Mouse (Mus musculus) intestine, postnatal 0 days (tissue): Measurements from ENCODE around the gene Mpp3. TPM values are rescaled to one million over a fixed set of nuclear protein-coding genes. Genes with fewer than 3 reads are reported as not detected.

ENCODE experiments used
- ATAC-seq: fragments of 200-750 bp; cut with Nextera tagmentation; 2 replicates; pipeline ENCODE4 v1.8.0; 2017; ENCODE audit warnings: mild to moderate bottlenecking, moderate TSS enrichment, moderate library complexity
- H3K27ac ChIP-seq: fragments of 300-500 bp; sonication (generic); 2 replicates; pipeline ENCODE4 v1.5.1; 2014; ENCODE audit warnings: mild to moderate bottlenecking, low read depth, low read length, moderate library complexity
- H3K27me3 ChIP-seq: fragments of 300-500 bp; sonication (generic); replicated peaks from 2 replicates; pipeline ENCODE4 v1.6.1; 2014; ENCODE audit warnings: low read length, mixed read lengths; ENCODE audit not compliant: control insufficient read depth, insufficient read depth
- H3K36me3 ChIP-seq: fragments of 300-500 bp; sonication (generic); 2 replicates; pipeline ENCODE4 v1.6.1; 2014; ENCODE audit warnings: mild to moderate bottlenecking, moderate library complexity; ENCODE audit not compliant: control insufficient read depth, insufficient read depth
- H3K4me1 ChIP-seq: fragments of 300-500 bp; sonication (generic); replicated peaks from 2 replicates; pipeline ENCODE4 v1.6.1; 2014; ENCODE audit warnings: antibody characterized with exemption, low read length, mixed read lengths; ENCODE audit not compliant: control insufficient read depth, insufficient read depth
- H3K4me2 ChIP-seq: fragments of 300-500 bp; sonication (generic); replicated peaks from 2 replicates; pipeline ENCODE4 v1.6.1; 2014; ENCODE audit warnings: low read depth, mild to moderate bottlenecking, moderate library complexity
- H3K4me3 ChIP-seq: fragments of 300-500 bp; sonication (generic); 2 replicates; pipeline ENCODE4 v1.5.1; 2014; ENCODE audit warnings: low read depth, low read length
- H3K9ac ChIP-seq: fragments of 300-500 bp; sonication (generic); 2 replicates; pipeline ENCODE4 v1.6.1; 2014; ENCODE audit warnings: mild to moderate bottlenecking, low read depth, low read length
- H3K9me3 ChIP-seq: fragments of 300-500 bp; sonication (generic); 2 replicates; pipeline ENCODE4 v1.6.1; 2016; ENCODE audit warnings: mixed run types; ENCODE audit not compliant: control insufficient read depth
- CTCF ChIP-seq: sonication (generic); IDR thresholded peaks from 2 replicates; pipeline ENCODE4 v1.5.1; 2016; ENCODE audit warnings: low read depth, mild to moderate bottlenecking, control low read depth, antibody characterized with exemption, moderate library complexity
- WGBS: fragments of 180-500 bp; shearing (Covaris S2); extraction: QIAGEN DNeasy Blood & Tissue Kit; methylation state at CpG from one replicate; pipeline ENCODE4 v1.1.7; 2014; 5-methylcytosine and 5-hydroxymethylcytosine counted together
- polyA plus RNA-seq: library from polyadenylated mRNA; unstranded; fragments of >200 nt; fragmentation: Nextera tagmentation; extraction: Ambion mirVana; gene quantifications from 2 replicates; pipeline ENCODE4 v1.2.1, GENCODE M21; 2015

The Mpp3 gene
- polyA plus RNA-seq, 1 experiment from 2014 or later, result 8.6 TPM

DNA sequence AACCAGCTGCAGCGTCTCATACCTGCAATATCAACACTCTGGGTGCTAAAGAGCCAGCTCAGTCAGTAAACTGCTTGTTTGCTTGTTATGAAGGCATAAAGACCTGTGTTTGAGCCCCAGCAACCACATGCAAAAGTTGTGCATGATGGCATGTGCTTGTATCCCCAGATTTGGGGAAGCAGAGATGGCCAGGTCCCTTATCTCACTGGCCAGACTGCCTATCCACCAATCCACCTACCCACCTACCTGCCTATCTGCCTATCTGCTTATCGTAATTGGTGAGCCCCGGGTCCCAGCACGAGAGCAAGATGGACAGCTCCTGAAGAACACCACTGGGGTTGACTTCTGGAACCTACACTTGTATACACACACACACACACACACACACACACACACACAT is 1.0 kb upstream of the Mpp3 start:
- no peaks in the 10 kb centered on the region; the same call in 1 of the 2 replicates for H3K4me1 ChIP-seq
- H3K4me3 ChIP-seq, result no peak overlapping the region
- TF ChIP-seq CTCF, result no peak
- no peaks in the 10 kb centered on the region for H3K9me3 ChIP-seq
- no peak for ATAC-seq
- H3K27me3 ChIP-seq, result 0 out of 2 replicates have a peak, but pooled peaks cover 9% of the 10 kb centered on the region
- 76% methylated on average over 4 of the region's 4 CpGs for WGBS
- H3K9ac ChIP-seq, result no peak overlapping the region
- H3K27ac ChIP-seq, result no peak overlapping the region
- H3K36me3 ChIP-seq, result no peaks in the 10 kb centered on the region
- H3K4me2 ChIP-seq, result no peak overlapping the region

DNA sequence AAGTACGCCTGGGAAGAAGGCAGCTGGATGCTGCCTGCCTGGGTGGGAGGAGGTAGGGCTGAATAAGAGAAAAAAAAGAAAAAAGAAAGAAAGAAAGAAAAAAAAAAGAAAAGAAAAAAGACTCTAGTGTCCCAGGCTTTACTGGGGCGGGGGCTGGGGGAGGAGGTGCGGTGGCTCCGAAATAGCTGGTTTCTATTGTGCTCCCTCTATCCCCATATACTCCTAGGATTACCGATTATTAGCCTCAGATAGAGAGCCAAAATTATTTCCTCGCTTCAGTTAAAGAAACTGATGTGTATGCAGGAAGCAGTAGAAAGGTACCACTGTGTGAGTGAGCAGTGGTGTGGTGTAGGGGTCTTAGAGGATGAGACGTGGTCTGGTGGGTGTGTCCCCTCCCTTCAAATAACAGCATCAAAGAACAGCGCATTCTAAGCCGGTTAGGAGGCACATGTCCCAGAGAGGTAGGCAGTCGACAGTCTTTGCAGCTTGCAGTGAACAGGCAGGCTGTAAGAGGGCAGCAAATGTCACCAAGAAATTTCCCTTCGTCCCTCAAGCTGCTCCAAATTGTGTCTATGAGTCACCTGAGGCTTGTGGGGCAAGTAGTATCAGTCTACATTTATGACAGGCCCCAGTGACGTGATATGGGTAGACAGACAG is 772 bp downstream of the Mpp3 start:
- Histone ChIP-seq H3K9me3 (no peaks in the 10 kb centered on the region), H3K36me3 (no peaks in the 10 kb centered on the region), H3K4me3 (peak overlapping the region; percentile 60), H3K4me2 (peak overlapping the region; percentile 94), H3K4me1 (no peaks in the 10 kb centered on the region; the same call in 1 of the 2 replicates), H3K9ac (peak overlapping the region; percentile 58), H3K27ac (0 out of 2 replicates have a peak overlapping the region, but pooled peaks have one; percentile 41), H3K27me3 (0 out of 2 replicates have a peak, but pooled peaks cover 9% of the 10 kb centered on the region)
- WGBS, result 9% methylated on average over 12 of the region's 12 CpGs
- peak; percentile 23; the same call in 1 of the 2 replicates for ATAC-seq
- TF ChIP-seq CTCF, result peak; percentile 47

DNA sequence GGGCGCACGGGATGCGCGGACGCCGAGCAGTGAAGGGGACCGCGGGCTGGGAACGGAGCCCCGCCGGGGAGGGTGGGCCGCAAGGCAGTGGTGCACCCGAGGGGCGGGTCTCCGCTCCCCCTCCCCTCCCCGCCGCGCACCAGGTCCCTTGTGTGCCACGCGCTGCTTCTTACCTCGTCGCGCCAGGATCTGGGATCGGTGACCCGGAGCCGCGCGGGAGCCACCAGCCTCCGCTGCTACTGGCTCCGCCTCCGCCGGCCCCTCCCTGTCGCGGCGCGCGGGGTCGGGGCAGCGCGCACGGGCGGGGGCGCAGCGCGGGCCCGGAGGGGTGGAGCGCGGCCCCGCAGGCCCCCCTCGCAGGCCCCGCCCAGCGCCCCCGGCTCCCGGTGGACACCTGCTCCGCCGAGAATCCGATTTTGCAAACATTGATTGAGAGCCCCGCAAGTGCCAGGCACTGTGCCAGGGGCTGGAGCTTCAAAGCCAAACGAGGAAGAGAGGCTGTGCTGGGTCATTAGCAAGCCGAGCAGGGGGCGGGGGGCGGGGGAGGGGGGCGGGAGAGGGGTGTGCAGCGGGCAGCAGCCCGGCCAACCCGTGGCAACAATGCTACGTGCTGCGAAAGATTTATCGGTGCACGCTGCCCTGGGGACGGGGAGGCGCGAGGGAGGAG is 1.4 kb downstream of the Mpp3 start:
- no peak for TF ChIP-seq CTCF
- no peaks in the 10 kb centered on the region; the same call in 1 of the 2 replicates for H3K4me1 ChIP-seq
- peak overlapping the region; percentile 60 for H3K4me3 ChIP-seq
- peak overlapping the region; percentile 58 for H3K9ac ChIP-seq
- ATAC-seq, result peak; percentile 72
- H3K9me3 ChIP-seq, result no peaks in the 10 kb centered on the region
- WGBS, result under 1% methylated on average over 50 of the region's 73 CpGs
- H3K27me3 ChIP-seq, result 0 out of 2 replicates have a peak, but pooled peaks cover 9% of the 10 kb centered on the region
- peak overlapping the region; percentile 41; the same call in 1 of the 2 replicates for H3K27ac ChIP-seq
- peak overlapping the region; percentile 94 for H3K4me2 ChIP-seq
- H3K36me3 ChIP-seq, result no peaks in the 10 kb centered on the region

DNA sequence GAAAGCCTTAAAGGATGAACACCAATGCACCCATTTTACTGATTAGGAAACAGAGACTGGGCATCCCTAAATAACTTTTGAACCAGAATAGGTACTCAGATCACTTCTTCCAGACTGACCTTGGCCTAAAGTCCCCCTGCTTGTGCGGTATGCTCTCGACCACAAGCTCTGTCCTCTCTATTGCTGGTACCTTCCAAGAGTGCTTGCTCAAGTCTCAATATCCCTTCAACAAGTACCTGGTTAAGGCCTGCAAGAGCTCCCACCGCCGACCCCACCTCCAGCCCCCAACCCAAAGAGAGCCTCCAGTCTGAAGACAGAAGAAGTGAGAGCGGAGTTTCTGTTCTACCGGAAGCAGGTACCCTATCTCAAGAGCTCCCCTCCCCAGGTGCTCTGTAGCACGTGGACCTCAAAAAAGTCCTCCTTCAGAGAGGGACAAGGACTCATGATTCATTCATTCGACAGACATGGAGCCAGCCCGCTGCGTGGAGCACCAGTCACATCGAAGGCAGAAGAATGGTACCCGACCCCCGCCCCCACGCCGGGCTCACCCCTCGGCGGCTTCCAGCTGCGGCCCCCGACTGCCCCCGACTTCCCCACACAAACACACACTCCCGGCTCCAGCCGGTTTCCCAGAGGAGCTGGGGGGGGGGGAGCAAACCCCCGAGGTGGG is 2.1 kb downstream of the Mpp3 start:
- Histone ChIP-seq H3K36me3 (no peaks in the 10 kb centered on the region), H3K9me3 (no peaks in the 10 kb centered on the region), H3K27ac (peak overlapping the region; percentile 41; the same call in 1 of the 2 replicates), H3K27me3 (0 out of 2 replicates have a peak, but pooled peaks cover 9% of the 10 kb centered on the region), H3K4me3 (peak overlapping the region; percentile 60), H3K4me2 (peak overlapping the region; percentile 94), H3K9ac (peak overlapping the region; percentile 58), H3K4me1 (no peaks in the 10 kb centered on the region; the same call in 1 of the 2 replicates)
- WGBS, result 6% methylated on average over 23 of the region's 23 CpGs
- TF ChIP-seq CTCF, result no peak
- 0 out of 2 replicates have a peak, but pooled peaks have one; percentile 5 for ATAC-seq

DNA sequence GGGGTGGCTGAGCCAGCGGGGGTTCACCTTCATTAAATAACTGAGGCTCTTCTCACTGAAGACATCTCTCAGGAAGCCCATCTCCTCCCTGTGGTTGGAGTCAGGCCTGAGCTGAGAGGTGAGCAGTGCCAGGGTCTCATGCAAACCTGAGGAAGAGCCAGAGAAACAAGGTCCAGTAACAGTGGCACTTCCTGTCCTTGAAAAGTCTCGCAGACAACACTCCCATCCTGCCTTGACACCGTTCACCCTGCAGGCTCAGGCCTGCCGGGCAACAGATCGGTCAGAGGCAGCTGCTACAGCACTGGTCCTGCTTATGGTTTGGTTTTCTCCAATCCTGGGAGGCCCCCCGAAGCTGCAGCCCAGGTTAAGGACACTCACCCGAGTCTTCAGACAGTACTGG is 2.9 kb downstream of the Mpp3 start:
- WGBS, result 60% methylated on average over 7 of the region's 7 CpGs

DNA sequence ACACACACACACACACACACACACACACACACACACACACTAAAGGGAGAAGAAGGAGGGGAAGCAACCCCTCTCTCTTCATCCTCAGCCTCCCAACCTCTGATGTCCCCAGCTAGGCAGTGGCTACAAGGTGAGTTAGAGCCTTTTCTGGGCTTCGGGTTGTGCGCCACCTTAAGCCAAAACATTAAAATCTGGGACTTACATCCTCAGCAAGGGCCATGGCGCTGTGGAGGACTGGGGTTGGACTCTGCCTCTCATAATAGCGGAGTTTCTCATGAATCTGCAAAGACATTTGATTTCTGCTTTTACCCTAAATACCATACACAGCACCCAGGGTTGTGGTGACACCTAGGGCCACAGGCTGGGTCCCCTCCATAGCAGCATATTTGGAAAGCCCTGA is 3.4 kb downstream of the Mpp3 start:
- Histone ChIP-seq H3K4me1 (no peaks in the 10 kb centered on the region; the same call in 1 of the 2 replicates), H3K9me3 (no peaks in the 10 kb centered on the region), H3K27me3 (0 out of 2 replicates have a peak, but pooled peaks cover 9% of the 10 kb centered on the region), H3K9ac (no peak overlapping the region), H3K4me3 (no peak overlapping the region), H3K27ac (no peak overlapping the region), H3K36me3 (no peaks in the 10 kb centered on the region), H3K4me2 (no peak overlapping the region)
- 87% methylated on average over 4 of the region's 4 CpGs for WGBS
- ATAC-seq, result no peak
- TF ChIP-seq CTCF, result no peak

More for the DNA sequence above, 2.9 kb downstream of the Mpp3 start:
- Histone ChIP-seq H3K36me3 (no peaks in the 10 kb centered on the region), H3K27ac (no peak overlapping the region), H3K4me1 (no peaks in the 10 kb centered on the region; the same call in 1 of the 2 replicates), H3K9me3 (no peaks in the 10 kb centered on the region), H3K4me3 (no peak overlapping the region), H3K27me3 (0 out of 2 replicates have a peak, but pooled peaks cover 9% of the 10 kb centered on the region), H3K4me2 (0 out of 2 replicates have a peak overlapping the region, but pooled peaks have one; percentile 94), H3K9ac (no peak overlapping the region)
- TF ChIP-seq CTCF, result no peak
- ATAC-seq, result no peak
